Mouse (Mus musculus): ENCODE measurements around the gene Serinc4.

Serinc4 gene

GRCm38 (mm10) chr2:121448136-121448535, 8.4 kb downstream of the Serinc4 start:
- peak; percentile 83 for DNase-seq (ENCODE audit: low read depth, low spot score)

DNA sequence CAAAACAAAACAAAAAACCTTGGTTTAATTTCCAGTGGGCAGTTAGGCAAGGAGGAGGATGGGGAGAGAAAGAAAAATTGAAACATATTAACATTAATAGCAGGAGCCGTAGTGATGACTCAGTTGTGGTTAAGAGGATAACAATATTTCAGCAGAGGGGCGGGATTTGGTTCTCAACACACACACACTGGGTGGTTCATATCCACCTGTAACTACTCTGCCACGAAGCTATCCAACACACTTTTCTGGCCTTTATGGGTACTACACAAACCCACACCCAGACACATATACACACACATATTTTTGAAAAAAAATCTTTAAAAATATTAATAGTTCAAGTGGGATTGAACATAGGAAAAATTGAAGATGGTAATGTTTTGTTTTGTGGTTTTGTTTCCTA, 9.6 kb downstream of the Serinc4 start:
- DNase-seq (ENCODE audit: low read depth, low spot score), result peak; percentile 50

- no peak for DNase-seq (ENCODE audit: low read depth, low spot score)
Measured at GRCm38 (mm10) chr2:121446506-121446905, 10.1 kb downstream of the Serinc4 start.

DNA sequence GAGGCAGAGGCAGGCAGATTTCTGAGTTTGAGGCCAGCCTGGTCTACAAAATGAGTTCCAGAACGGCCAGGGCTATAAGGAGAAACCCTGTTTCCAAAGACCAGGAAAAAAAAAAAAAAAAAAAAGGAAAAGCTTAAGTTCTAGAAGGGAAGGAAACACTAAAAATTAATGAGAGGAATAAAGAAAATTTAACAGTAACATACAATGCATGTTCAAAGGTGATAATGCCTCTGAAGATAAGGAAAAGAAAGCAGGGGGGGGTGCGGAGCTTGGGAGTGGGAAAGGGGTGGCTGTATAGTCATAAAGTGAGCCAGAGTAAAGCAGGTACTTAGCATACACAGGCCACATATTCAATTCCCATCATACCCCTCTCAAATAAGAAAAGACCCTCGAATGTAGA, 11.5 kb downstream of the Serinc4 start:
- DNase-seq (ENCODE audit: low read depth, low spot score), result no peak

DNA sequence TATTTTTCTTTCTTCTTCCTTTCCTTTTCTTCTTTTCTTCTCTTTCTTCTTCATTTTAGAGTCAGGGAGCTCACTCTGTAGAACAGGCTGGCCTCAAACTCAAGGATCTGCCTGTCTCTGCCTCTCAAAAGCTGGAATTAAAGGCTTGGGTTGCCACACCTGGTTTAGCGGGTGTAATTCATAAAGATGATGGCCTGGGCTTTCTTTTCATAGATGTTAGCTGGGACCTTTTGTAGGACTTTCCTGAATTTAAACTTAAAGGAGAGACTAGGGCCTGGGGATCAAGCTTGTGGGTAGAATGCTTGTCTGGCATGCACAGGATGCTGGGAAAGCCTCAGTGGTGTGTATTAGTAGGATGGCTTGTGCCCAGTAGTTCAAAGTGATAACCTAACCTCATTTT, 12.4 kb downstream of the Serinc4 start, which contains the start of gene Ell3:
Gene Ell3, minus strand, starts transcription at position 101 of the 400 bp plus-strand sequence.
- DNase-seq (ENCODE audit: low read depth, low spot score), result no peak

GRCm38 (mm10) chr2:121443068-121443349, 13.6 kb downstream of the Serinc4 start:
- no peak for DNase-seq (ENCODE audit: low read depth, low spot score)

GRCm38 (mm10) chr2:121442259-121443067, 14.1 kb downstream of the Serinc4 start:
- DNase-seq (ENCODE audit: low read depth, low spot score), result peak; percentile 95

DNA sequence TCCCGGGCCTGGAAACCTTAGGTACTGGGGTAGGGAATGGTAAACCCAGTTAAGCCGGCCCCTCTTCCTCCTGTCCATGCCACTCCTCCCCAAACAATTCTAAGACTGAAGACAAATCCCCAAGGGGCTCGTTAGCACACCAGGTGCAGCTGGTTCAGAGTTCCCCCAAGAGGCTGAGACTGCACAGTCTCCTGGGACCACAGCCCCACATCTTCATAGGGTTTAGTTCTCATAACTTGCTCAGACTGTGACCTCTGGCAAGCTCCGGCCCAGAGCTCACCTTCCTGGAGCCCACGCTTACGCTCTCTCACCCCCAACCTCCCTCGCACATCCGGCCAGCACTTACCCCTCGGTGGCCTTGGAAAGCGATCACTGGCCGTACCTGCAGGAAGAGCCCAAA, 14.8 kb downstream of the Serinc4 start:
- DNase-seq (ENCODE audit: low read depth, low spot score), result peak; percentile 94

GRCm38 (mm10) chr2:121440834-121441605, 15.6 kb downstream of the Serinc4 start:
- DNase-seq (ENCODE audit: low read depth, low spot score), result no peak

DNA sequence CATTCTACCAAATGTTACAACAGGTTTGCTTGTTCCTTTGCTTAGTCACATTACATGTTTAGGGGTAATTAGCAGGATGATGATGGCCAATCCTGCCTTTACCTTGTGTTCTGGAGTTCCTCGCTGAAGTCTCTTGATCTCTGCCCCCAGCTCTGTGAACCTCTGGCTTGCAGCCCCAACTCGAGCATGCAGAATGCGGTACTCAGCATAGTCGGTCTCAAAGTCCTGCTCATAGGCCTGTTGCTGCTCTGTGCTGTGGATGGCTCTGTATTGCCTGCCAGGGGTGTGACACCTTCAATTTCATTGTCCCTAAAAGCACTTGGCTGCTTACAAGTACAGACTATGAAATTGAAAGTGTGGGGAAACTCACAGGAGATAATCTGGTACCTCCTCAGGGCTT, 16.8 kb downstream of the Serinc4 start:
- no peak for DNase-seq (ENCODE audit: low read depth, low spot score)

DNA sequence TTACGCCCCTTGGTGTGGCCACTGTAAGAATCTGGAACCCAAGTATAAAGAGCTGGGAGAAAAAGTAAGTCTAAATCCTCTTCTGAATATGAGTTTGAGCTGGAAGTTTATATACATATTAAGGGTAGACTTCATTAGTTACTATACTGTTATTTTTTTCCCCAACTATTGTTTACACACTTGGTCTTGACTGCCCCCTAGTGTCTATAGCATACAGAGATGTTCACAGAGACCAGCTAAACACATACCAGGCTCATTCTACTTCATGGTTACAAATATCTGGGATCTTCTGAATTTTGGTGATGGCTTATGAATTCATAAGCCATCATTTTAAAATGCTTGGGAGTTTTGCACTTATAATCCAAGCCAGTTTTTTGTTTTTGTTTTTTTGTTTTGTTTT, 21.7 kb downstream of the Serinc4 start:
- DNase-seq (ENCODE audit: low read depth, low spot score), result peak; percentile 48

DNA sequence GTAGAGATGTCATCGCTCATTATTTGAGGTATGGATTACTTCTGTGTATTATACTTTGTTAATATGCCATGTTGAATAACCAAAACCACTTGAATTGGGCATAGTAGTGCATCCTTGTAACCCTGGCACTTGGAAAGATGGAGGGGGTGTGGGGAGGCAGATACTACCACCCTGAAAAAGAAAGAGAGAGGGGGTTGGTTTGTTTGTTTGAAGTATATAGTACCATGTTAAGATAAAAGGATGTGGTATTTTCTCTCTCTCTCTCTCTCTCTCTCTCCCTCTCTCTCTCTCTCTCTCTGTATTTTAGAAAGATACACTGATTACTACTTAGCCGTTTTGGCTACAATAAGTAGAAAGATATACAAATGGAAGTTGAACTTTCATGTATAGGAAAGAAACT, 30.7 kb downstream of the Serinc4 start:
- DNase-seq (ENCODE audit: low read depth, low spot score), result no peak

GRCm38 (mm10) chr2:121423166-121423565, 33.4 kb downstream of the Serinc4 start:
- DNase-seq (ENCODE audit: low read depth, low spot score), result no peak

- DNase-seq (ENCODE audit: low read depth, low spot score), result no peak
Measured at GRCm38 (mm10) chr2:121418476-121418875, 38.1 kb downstream of the Serinc4 start.

- DNase-seq (ENCODE audit: low read depth, low spot score), result no peak
Measured at GRCm38 (mm10) chr2:121416356-121416755, 40.2 kb downstream of the Serinc4 start.

GRCm38 (mm10) chr2:121415591-121415990, 41.0 kb downstream of the Serinc4 start:
- no peak for DNase-seq (ENCODE audit: low read depth, low spot score)

GRCm38 (mm10) chr2:121415103-121415502, 41.5 kb downstream of the Serinc4 start:
- no peak for DNase-seq (ENCODE audit: low read depth, low spot score)

GRCm38 (mm10) chr2:121414139-121414685, 42.4 kb downstream of the Serinc4 start:
- DNase-seq (ENCODE audit: low read depth, low spot score), result peak; percentile 76

DNA sequence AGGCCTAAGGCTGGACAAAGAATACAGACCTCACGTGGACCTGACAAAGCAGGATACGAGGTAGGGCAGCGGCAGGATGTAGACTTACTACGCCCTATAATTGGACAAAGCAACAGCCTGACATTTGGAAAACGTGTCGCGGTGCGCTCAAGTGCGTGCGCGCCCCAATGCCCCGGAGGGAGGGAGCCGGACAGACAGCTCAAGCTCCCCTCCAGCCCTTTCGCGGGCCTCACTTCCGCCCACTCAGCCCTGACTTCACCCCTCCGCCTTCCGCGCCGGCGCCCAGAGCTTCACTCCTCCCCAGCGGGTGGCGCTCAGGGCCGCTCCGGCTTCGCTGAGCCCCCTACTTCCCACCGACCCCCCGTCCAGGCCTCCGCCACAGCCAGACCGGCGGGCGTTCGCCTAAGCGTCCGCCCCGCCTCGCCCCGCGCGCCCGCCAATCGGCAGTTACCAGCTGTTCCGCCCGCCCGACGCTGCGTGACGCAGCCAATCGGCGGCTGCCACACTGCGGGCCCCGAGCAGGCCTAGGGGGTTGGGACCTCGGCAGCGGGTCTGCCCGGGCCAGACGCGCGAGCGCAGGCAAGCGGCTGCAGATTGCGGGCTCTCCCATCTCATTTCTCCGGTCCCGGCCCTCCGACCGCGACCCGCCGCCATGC, 43.1 kb downstream of the Serinc4 start, which contains the start of the genes Pdia3 and Catsper2:
Gene Pdia3, plus strand, starts transcription at position 389 of the 656 bp plus-strand sequence.
Gene Catsper2, minus strand, starts transcription at position 406 of the 656 bp plus-strand sequence.
- peak; percentile 97 for DNase-seq (ENCODE audit: low read depth, low spot score)

GRCm38 (mm10) chr2:121412843-121413386, 43.7 kb downstream of the Serinc4 start:
- DNase-seq (ENCODE audit: low read depth, low spot score), result no peak

- DNase-seq (ENCODE audit: low read depth, low spot score), result peak; percentile 76
Measured at GRCm38 (mm10) chr2:121408160-121408559, 48.4 kb downstream of the Serinc4 start.

DNA sequence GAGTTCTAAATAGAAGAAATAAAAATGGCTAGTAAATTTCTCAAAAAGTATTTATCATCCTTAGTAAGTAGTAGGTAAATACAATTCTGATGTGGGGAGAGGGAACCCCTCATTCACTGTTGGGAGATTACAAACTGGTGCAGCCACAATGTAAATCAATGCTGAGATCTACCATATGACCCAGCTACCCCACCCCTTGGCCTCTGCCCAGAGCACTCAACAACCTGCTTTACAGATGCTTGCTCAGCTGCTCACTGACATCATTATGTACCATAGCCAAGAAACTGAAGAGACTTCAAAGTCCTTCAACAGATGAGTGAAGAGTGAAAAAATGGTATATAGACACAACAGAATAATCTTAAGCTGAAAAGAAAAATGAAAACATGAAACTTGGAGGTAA, 53.3 kb downstream of the Serinc4 start:
- no peak for DNase-seq (ENCODE audit: low read depth, low spot score)

Measured in A20 (cell line).